Mouse (Mus musculus): ENCODE data around the gene Rnase4.

DNA sequence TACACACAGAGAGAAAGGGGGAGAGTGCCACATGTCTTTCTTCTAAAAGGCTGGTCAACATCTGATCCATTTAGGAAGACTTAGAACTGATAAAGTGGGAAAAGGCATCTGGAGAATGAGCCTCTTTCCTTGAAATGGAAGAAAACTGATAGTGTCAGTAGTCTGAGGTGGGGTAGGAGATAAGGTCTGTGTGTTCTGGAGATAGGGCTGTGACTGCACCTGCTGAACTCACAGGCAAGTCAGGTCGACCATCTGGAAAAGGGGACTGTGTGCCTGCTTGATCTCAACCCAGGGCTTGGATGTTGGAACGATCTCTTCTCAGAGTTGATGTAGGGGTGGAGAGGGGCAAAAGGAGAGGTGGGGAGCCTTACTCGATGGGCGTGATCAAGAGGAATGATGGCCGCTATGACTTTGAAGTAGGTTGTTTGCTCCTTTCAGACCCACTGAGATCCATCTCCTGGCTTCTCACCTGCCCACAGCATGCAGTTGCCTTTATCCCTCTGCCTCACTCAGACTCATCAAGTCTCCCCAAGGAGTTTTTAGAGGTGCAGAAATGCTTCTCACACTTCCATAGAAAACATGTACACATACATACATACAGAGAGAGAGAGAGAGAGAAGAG, 61.5 kb downstream of the Rnase4 start:
- TF ChIP-seq CTCF (IDR thresholded peaks at IDR 0.05; ENCODE audit: low read depth) (no peak), EP300 (IDR thresholded peaks at IDR 0.05; ENCODE audit: low read depth) (no peak)
